Mouse (Mus musculus) ovary, adult 10 weeks (tissue): ENCODE data around the gene Hic1. TPM values are rescaled to one million over a fixed set of nuclear protein-coding genes. Genes with fewer than 3 reads are reported as not detected.

Experiments
- polyA plus RNA-seq: library from polyadenylated mRNA; stranded (reverse); fragments of 350-450 nt; fragmentation: Illumina TruSeq; extraction: RNeasy Lipid Tissue Mini Kit (QIAGEN cat#74804); gene quantifications from one replicate; pipeline ENCODE4 v1.2.3, GENCODE M21; 2014

Gene Hic1
- 0.88 TPM for polyA plus RNA-seq

DNA sequence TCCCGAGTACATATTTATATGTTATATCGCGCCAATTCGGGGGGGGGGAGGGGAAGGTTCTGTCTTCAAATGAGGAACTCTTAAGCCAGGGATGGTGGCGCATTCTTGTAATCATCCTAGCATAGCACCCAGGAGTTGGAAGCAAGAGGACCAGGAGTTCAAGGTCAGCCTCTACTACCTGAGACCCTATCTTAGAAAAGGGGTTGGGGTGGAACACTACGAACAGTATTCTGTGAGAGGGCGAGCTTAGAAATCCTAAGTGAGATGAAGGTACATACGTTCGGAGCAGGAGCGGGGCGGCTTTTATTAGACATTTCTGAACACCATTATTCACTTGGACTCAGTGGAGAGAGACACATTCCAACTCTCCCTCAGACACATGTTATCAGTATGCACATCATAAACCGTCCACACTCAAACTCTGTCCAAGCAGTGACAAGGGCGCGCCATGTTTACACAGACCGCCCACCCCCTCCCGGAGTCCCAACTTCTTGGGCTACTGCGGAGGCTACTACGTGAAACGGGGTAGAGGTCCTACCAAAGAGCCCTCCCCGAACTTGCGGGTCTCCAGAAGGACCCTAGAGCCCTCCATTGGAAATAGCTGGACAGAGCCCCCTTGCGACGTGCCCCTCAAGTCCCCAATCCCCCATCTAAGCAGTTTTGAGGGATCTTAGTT is at the start of gene Hic1:
Hic1 (minus strand) TSS at position 115 of the 676 bp plus-strand sequence.

DNA sequence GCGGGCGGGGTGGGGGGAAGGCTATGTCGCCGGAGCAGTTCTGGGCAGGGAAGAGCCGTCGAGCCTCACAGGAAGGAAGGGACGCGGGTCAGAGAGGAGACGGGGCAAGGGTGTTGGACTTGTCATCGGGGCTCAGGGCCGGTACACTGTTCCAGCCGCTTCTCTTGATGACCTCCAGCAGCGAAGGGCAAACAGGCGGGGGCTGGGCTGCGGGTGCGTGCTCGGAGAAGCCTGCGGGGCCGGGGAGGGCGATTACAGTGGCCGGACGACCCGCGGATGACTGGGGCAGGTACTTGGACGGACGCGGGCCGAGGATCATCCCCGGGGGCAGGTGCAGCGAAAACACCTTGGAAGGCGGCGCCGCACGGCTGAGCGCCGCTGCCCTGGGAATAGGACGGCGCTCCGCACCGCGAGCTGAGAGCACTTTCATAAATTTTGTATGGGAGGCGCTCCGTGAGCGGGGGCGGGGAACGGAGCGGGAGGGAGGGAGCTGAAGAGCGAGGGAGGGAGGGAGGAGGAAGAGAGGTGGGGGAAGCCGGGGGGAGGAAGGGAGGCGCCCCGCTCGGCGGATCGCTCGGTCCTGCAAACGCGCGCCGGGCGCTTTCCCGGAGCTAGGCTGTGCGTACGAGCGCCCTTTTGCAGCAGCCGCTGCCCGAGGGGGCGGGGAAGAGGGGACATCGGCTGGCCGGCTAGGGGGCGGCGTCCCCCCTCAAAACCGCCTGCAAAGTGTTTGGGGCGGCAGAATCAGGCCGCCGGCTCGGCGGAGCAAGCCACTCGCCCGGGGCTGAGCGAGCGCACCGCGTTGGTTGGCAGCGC is 24.1 kb upstream of the Hic1 start, which contains the start of gene Rtn4rl1:
Rtn4rl1 (plus strand) TSS at position 528 of the 816 bp plus-strand sequence.

DNA sequence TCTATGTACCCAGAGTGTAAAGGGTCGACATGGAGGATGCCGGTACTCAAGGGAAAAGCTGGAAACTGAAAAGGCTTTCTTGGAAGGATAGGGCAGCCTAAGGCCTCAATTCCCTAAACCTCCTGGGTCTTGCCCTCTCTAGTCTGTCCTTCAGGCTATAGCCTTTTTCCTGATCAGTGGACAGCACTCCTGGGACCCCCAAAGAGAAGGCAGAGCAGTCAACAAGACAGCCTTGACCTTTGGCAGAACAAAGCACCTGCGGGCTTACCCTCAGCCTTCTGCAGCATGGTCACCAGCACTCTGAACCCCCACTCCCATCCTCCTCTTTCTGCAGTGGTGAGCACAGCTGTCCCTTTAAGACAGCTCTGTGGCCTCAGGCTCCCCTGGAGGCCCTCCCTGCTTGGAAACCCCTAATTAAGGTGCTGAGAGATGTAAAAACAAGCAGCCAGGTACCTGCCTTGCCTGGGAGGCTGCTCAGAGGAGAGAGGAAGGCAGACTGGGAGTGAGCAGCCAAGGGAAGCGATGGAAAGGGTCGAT is 21.7 kb upstream of the Hic1 start, which contains the start of gene Dph1:
Dph1 (minus strand) TSS at position 337 of the 537 bp plus-strand sequence.

DNA sequence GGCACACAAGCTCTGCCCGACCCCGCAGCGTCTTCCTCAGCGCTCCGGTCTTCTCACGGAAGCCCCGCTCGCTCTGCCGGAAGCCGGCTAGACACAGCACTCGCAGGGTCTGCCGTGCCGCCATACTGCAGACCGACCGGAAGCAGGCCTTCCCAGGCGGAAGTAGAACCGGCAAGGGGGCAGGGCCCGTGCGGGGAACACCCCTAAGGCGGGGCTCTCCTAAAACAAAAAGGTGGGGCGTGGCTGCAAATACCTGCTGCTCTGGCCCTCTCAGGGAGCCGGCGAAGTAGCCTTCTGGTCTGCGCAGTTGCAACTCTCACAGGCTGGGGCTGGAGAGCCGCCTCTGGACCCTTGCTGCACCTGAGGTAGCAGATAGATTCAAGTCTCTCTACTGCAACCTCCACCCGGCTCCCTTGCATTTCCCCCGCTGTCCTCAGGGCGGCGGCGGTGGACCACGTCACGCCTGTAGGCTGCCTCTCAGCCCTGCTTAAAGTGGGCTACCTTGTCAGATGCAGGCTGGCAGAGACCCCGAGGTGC is 9.4 kb upstream of the Hic1 start, which contains the start of gene Ovca2:
Ovca2 (minus strand) TSS at position 164 of the 537 bp plus-strand sequence.

Other genes with a start within 250 kb of the Hic1 start
- 21.2 TPM for gene Smg6, start 243.7 kb downstream of the Hic1 start, polyA plus RNA-seq
- 50.9 TPM for gene Srr, start 243.6 kb downstream of the Hic1 start, polyA plus RNA-seq
- 28.0 TPM for gene Ovca2, start 9.3 kb upstream of the Hic1 start, polyA plus RNA-seq
- 1.2 TPM for gene Dph1, start 21.7 kb upstream of the Hic1 start, polyA plus RNA-seq
- 5.1 TPM for gene Rtn4rl1, start 24.3 kb upstream of the Hic1 start, polyA plus RNA-seq
- gene Rpa1, start 178.8 kb upstream of the Hic1 start, polyA plus RNA-seq = 66.2 TPM
- gene Smyd4, start 178.9 kb upstream of the Hic1 start, polyA plus RNA-seq = 5.6 TPM